Mouse (Mus musculus): ENCODE measurements at regions not wholly inside any gene's neighbourhood (a gene's known extent, or its start where the extent isn't known, plus 50 kb on each side); places are given as distances from the start of the nearest gene placed in this dataset.

DNA sequence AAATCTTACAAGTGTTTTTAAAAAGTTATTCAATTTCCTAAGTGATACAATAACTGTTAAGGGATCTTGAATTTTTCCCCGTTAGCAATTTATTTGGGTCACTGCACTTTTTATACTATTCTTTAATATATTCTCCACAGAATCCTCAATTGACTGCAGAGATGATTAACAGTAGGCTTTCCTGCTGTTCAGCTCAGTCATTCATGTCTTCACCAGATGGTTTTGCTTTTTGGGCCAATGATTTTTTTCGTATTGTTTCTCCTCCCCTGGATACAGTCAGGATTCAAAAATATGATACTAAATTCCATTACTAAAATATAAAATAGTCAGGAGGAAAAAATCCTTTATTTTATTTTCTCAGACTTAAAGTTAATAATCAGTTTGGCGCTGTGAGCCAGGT lies 201.9 kb downstream of the 1700017N19Rik start:
- Histone ChIP-seq H3K36me3 (no peaks in the 10 kb centered on the region), H3K4me2 (no peak overlapping the region), H3K4me1 (no peaks in the 10 kb centered on the region), H3K27ac (no peak overlapping the region), H3K9me3 (replicated peaks) (no peaks in the 10 kb centered on the region), H3K9ac (no peak overlapping the region), H3K4me3 (no peak overlapping the region), H3K27me3 (replicated peaks) (no peaks in the 10 kb centered on the region)
- ATAC-seq = no peak
- WGBS (ENCODE audit: insufficient replicate concordance) = 66% methylated on average over 3 of the region's 3 CpGs

- WGBS (ENCODE audit: insufficient replicate concordance) = 54% methylated on average over 4 of the region's 4 CpGs
- Histone ChIP-seq H3K9me3 (replicated peaks) (no peaks in the 10 kb centered on the region), H3K9ac (no peak overlapping the region)
These were observed 202.3 kb downstream of the 1700017N19Rik start for GRCm38 (mm10) chr10:100792569-100792968.

GRCm38 (mm10) chr10:100795215-100795972 lies 205.1 kb downstream of the 1700017N19Rik start:
- Histone ChIP-seq H3K27me3 (replicated peaks) (no peaks in the 10 kb centered on the region), H3K36me3 (no peaks in the 10 kb centered on the region), H3K4me1 (no peaks in the 10 kb centered on the region), H3K4me3 (no peak overlapping the region), H3K27ac (no peak overlapping the region), H3K9me3 (replicated peaks) (no peaks in the 10 kb centered on the region), H3K4me2 (no peak overlapping the region), H3K9ac (no peak overlapping the region)
- WGBS (ENCODE audit: insufficient replicate concordance) = 54% methylated on average over 6 of the region's 6 CpGs
- ATAC-seq = no peak

More at GRCm38 (mm10) chr10:100792569-100792968, 202.3 kb downstream of the 1700017N19Rik start:
- Histone ChIP-seq H3K27ac (no peak overlapping the region), H3K4me3 (no peak overlapping the region), H3K4me2 (no peak overlapping the region), H3K36me3 (no peaks in the 10 kb centered on the region), H3K4me1 (no peaks in the 10 kb centered on the region), H3K27me3 (replicated peaks) (no peaks in the 10 kb centered on the region)
- ATAC-seq = no peak

- Histone ChIP-seq H3K36me3 (no peaks in the 10 kb centered on the region), H3K4me2 (no peak overlapping the region), H3K4me3 (no peak overlapping the region), H3K9me3 (replicated peaks) (no peaks in the 10 kb centered on the region), H3K27me3 (replicated peaks) (no peaks in the 10 kb centered on the region), H3K9ac (no peak overlapping the region), H3K4me1 (no peaks in the 10 kb centered on the region), H3K27ac (no peak overlapping the region)
- 22% methylated on average over 2 of the region's 2 CpGs for WGBS (ENCODE audit: insufficient replicate concordance)
- ATAC-seq = no peak
These were observed 221.4 kb downstream of the 1700017N19Rik start for GRCm38 (mm10) chr10:100811639-100812038.

GRCm38 (mm10) chr10:100834794-100835193 lies 244.5 kb downstream of the 1700017N19Rik start:
- Histone ChIP-seq H3K4me2 (no peak overlapping the region), H3K4me3 (no peak overlapping the region), H3K9ac (no peak overlapping the region), H3K27ac (no peak overlapping the region), H3K27me3 (replicated peaks) (no peaks in the 10 kb centered on the region), H3K9me3 (replicated peaks) (no peaks in the 10 kb centered on the region), H3K4me1 (no peaks in the 10 kb centered on the region), H3K36me3 (no peaks in the 10 kb centered on the region)
- ATAC-seq = peak; percentile 52; the same call in 1 of the 2 replicates
- WGBS (ENCODE audit: insufficient replicate concordance) = 35% methylated on average over 4 of the region's 4 CpGs

- H3K9me3 ChIP-seq (replicated peaks) = no peaks in the 10 kb centered on the region
- H3K9ac ChIP-seq = no peak overlapping the region
- no peaks in the 10 kb centered on the region for H3K36me3 ChIP-seq
- ATAC-seq = no peak
- no peak overlapping the region for H3K27ac ChIP-seq
- H3K4me1 ChIP-seq = no peaks in the 10 kb centered on the region
- H3K4me2 ChIP-seq = no peak overlapping the region
- no peaks in the 10 kb centered on the region for H3K27me3 ChIP-seq (replicated peaks)
- H3K4me3 ChIP-seq = no peak overlapping the region
These were observed 262.9 kb downstream of the 1700017N19Rik start for GRCm38 (mm10) chr10:100853213-100853612.

- no peaks in the 10 kb centered on the region for H3K27me3 ChIP-seq (replicated peaks)
- H3K9me3 ChIP-seq (replicated peaks) = no peaks in the 10 kb centered on the region
- no peak overlapping the region for H3K9ac ChIP-seq
- no peak for ATAC-seq
- H3K27ac ChIP-seq = no peak overlapping the region
- H3K4me1 ChIP-seq = no peaks in the 10 kb centered on the region
- no peak overlapping the region for H3K4me2 ChIP-seq
- no peaks in the 10 kb centered on the region for H3K36me3 ChIP-seq
- no peak overlapping the region for H3K4me3 ChIP-seq
- WGBS (ENCODE audit: insufficient replicate concordance) = 54% methylated on average over 3 of the region's 3 CpGs
These were observed 266.2 kb downstream of the 1700017N19Rik start for GRCm38 (mm10) chr10:100856509-100856908.

DNA sequence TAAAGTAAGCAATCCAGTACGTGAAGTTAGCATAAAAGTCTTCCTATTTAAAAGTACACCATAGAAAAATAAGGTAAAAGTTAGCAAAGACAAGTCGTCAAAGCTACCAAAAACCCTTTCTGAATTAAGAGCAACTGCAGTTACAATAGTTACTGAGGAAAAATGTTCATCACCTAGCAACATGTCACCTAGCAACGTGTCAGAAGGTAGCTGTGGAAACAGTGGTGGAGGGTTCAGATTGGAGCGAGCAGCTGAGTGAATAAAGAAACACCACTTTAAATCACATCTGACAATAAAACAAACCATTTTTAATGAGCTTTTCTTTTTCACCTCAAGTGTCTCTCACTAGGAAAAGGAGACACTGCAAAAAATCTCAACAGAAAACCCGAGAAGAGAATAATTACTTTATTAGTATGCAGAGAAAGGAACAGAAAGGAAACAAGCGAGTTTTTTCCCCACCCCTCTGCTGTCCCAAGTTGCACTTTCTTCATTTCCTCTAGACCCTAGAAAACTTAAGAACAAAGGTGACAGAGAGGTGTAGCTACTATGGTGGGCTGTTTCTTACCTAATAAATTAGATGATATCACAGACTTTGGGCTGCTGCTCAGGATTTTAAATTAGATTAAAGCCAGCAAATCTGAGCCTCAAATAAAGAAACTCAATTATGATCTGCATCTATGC lies 275.4 kb downstream of the 1700017N19Rik start:
- Histone ChIP-seq H3K4me1 (no peaks in the 10 kb centered on the region), H3K4me3 (no peak overlapping the region), H3K9me3 (replicated peaks) (no peaks in the 10 kb centered on the region), H3K27me3 (replicated peaks) (no peaks in the 10 kb centered on the region), H3K9ac (no peak overlapping the region), H3K4me2 (no peak overlapping the region), H3K27ac (no peak overlapping the region), H3K36me3 (no peaks in the 10 kb centered on the region)
- 31% methylated on average over 6 of the region's 6 CpGs for WGBS (ENCODE audit: insufficient replicate concordance)
- no peak for ATAC-seq

DNA sequence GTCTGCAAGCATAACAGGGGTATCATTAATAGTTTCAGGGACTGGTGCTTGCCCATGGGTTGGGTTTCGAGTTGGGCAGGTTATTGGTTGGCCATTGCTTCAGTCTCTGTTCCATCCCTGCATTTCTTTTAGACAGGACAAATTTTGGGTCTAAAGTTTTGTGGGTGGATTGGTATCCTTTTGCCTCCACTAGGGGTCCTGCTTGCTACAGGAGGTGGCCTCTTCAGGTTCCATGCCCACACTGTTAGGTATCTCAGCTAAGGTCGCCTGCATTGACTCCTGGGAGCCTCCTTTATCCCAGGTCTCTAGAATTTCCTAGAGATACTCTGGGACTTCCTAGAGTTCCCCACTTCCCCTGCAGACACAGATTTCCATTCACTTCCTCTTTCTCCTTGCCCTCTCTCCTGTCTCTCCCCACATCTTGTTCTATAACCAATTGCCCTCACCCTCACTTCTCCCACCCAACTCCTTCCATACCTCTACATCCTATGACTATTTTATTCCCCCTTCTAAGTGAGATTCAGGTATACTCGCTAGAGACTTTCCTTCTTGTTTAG lies 278.2 kb downstream of the 1700017N19Rik start:
- Histone ChIP-seq H3K9ac (no peak overlapping the region), H3K4me1 (no peaks in the 10 kb centered on the region), H3K27ac (no peak overlapping the region), H3K4me2 (no peak overlapping the region), H3K4me3 (no peak overlapping the region), H3K36me3 (no peaks in the 10 kb centered on the region), H3K9me3 (replicated peaks) (no peaks in the 10 kb centered on the region), H3K27me3 (replicated peaks) (no peaks in the 10 kb centered on the region)
- ATAC-seq = no peak
- WGBS (ENCODE audit: insufficient replicate concordance) = 29% methylated on average over 3 of the region's 3 CpGs

DNA sequence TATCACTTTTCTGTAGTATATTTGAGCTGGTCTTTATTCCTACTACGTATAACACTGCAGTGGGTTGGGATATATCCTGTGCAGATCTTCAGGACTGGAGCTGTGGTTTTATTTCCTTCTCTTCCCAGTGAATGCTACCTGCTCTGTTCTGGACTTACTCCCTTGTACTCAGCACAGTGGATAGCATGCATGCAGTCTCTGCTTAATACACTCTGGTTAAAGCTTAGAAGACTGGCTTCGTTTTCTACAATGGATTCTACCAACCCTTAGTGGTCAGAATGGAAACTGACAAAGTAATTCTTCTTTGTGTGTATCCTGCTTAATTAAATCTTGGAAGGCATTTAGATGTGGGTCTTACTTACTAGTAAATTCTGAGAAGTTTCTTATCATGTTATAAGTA lies 292.3 kb downstream of the 1700017N19Rik start:
- 68% methylated on average over 2 of the region's 2 CpGs for WGBS (ENCODE audit: insufficient replicate concordance)
- no peaks in the 10 kb centered on the region for H3K36me3 ChIP-seq
- no peaks in the 10 kb centered on the region for H3K4me1 ChIP-seq
- no peak overlapping the region for H3K27ac ChIP-seq
- H3K27me3 ChIP-seq (replicated peaks) = no peaks in the 10 kb centered on the region
- no peak overlapping the region for H3K9ac ChIP-seq
- no peak overlapping the region for H3K4me2 ChIP-seq
- H3K4me3 ChIP-seq = no peak overlapping the region
- no peaks in the 10 kb centered on the region for H3K9me3 ChIP-seq (replicated peaks)
- ATAC-seq = no peak

DNA sequence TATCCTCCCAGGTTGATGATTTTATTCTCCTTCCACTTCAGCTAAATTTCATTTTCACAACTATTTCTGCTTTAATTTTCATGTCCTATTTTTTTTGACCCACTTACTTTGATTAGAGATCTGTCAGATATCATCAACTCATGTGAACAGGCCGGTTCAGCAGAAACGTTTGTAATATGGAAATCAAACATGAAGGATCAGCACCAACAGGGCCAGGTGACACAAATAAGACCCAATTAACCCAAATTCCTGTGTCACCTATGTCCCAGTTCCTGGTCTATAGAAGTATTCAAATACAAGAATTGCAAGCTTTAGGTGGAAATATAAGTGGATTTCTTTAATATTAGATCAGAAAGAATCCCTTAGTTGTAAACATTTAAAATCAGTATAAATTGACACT lies 332.7 kb downstream of the 1700017N19Rik start:
- H3K4me3 ChIP-seq = no peak overlapping the region

DNA sequence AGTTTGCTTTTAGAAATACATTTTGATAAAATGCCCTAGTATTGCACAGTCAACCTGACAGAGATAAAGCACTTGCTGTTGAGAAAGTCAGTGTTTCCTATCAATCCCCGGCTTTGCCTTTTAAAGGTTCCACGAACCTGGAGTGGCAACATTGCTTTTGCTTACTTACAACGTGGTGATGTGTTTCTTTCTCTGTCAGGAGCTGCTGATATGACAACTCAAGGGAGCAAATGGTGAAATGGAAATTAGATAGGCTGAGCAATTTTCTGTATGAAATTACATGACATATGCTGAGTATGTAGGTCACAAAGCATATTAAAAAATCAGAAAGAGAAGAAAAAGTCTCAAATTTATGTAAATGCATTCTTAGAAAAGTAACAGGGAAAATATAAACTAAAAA lies 336.8 kb downstream of the 1700017N19Rik start:
- Histone ChIP-seq H3K4me3 (no peak overlapping the region), H3K9ac (no peak overlapping the region), H3K4me2 (no peak overlapping the region), H3K27ac (no peak overlapping the region), H3K4me1 (no peaks in the 10 kb centered on the region), H3K9me3 (replicated peaks) (no peaks in the 10 kb centered on the region), H3K27me3 (replicated peaks) (no peaks in the 10 kb centered on the region), H3K36me3 (no peaks in the 10 kb centered on the region)
- no peak for ATAC-seq
- WGBS (ENCODE audit: insufficient replicate concordance) = 45% methylated on average over 3 of the region's 3 CpGs

More for the DNA sequence above, 332.7 kb downstream of the 1700017N19Rik start:
- Histone ChIP-seq H3K4me1 (no peaks in the 10 kb centered on the region), H3K36me3 (no peaks in the 10 kb centered on the region), H3K27me3 (replicated peaks) (no peaks in the 10 kb centered on the region), H3K9ac (no peak overlapping the region), H3K4me2 (no peak overlapping the region), H3K9me3 (replicated peaks) (no peaks in the 10 kb centered on the region), H3K27ac (no peak overlapping the region)
- WGBS (ENCODE audit: insufficient replicate concordance) = 61% methylated on average over 2 of the region's 2 CpGs
- no peak for ATAC-seq
